Mouse (Mus musculus) forebrain, embryonic 15.5 days (tissue): ENCODE results near the gene Nus1. TPM values are rescaled to one million over a fixed set of nuclear protein-coding genes. Genes with fewer than 3 reads are reported as not detected.

Experiments used
- ATAC-seq: fragments of 200-750 bp; cut with Nextera tagmentation; replicated peaks from 2 replicates; pipeline ENCODE4 v1.8.0; 2017; ENCODE audit warnings: mild to moderate bottlenecking, moderate TSS enrichment, moderate library complexity
- H3K27ac ChIP-seq: fragments of 300-500 bp; sonication (generic); replicated peaks from 2 replicates; pipeline ENCODE4 v1.5.1; 2015; ENCODE audit warnings: mild to moderate bottlenecking, inconsistent platforms
- H3K27me3 ChIP-seq: fragments of 300-500 bp; sonication (generic); 2 replicates; pipeline ENCODE4 v1.6.1; 2015; ENCODE audit warnings: inconsistent platforms
- H3K36me3 ChIP-seq: fragments of 300-500 bp; sonication (generic); 2 replicates; pipeline ENCODE4 v1.6.1; 2015; ENCODE audit warnings: mild to moderate bottlenecking, inconsistent platforms
- H3K4me1 ChIP-seq: fragments of 300-500 bp; sonication (generic); 2 replicates; pipeline ENCODE4 v1.6.1; 2015; ENCODE audit warnings: inconsistent platforms
- H3K4me2 ChIP-seq: fragments of 300-500 bp; sonication (generic); replicated peaks from 2 replicates; pipeline ENCODE4 v1.6.1; 2015; ENCODE audit warnings: mild to moderate bottlenecking, inconsistent platforms
- H3K4me3 ChIP-seq: fragments of 300-500 bp; sonication (generic); 2 replicates; pipeline ENCODE4 v1.5.1; 2015; ENCODE audit warnings: mild to moderate bottlenecking, inconsistent platforms
- H3K9ac ChIP-seq: fragments of 300-500 bp; sonication (generic); replicated peaks from 2 replicates; pipeline ENCODE4 v1.6.1; 2015; ENCODE audit warnings: mild to moderate bottlenecking, inconsistent platforms
- H3K9me3 ChIP-seq: fragments of 300-500 bp; sonication (generic); 2 replicates; pipeline ENCODE4 v1.6.1; 2016; ENCODE audit warnings: inconsistent platforms
- WGBS: fragments of 180-500 bp; shearing (Covaris S2); methylation state at CpG from one replicate; pipeline ENCODE4 v1.1.7; 2015; ENCODE audit warnings: mixed read lengths; 5-methylcytosine and 5-hydroxymethylcytosine counted together
- polyA plus RNA-seq: library from polyadenylated mRNA; unstranded; fragments of >200 nt; fragmentation: Nextera tagmentation; extraction: Ambion mirVana; gene quantifications from 2 replicates; pipeline ENCODE4 v1.2.1, GENCODE M21; 2015

Nus1 gene
- polyA plus RNA-seq, 1 experiment from 2014 or later = 19.2 TPM

- Histone ChIP-seq H3K27me3 (no peaks in the 10 kb centered on the region), H3K4me1 (peaks cover 35% of the 10 kb centered on the region), H3K4me2 (peak overlapping the region; percentile 55; the same call in 1 of the 2 replicates), H3K4me3 (peak overlapping the region; percentile 83; the same call in 1 of the 2 replicates), H3K9ac (peak overlapping the region; percentile 92), H3K27ac (no peak overlapping the region), H3K9me3 (no peaks in the 10 kb centered on the region), H3K36me3 (no peaks in the 10 kb centered on the region)
- 82% methylated on average over 4 of the region's 4 CpGs for WGBS
- ATAC-seq = no peak
These were observed 2.1 kb downstream of the Nus1 start for GRCm38 (mm10) chr10:52419402-52419801.

- Histone ChIP-seq H3K4me1 (peaks cover 35% of the 10 kb centered on the region), H3K9me3 (no peaks in the 10 kb centered on the region), H3K36me3 (no peaks in the 10 kb centered on the region), H3K27ac (no peak overlapping the region), H3K4me2 (no peak overlapping the region), H3K9ac (no peak overlapping the region), H3K4me3 (no peak overlapping the region), H3K27me3 (no peaks in the 10 kb centered on the region)
- no peak for ATAC-seq
- 95% methylated on average over 1 of the region's 1 CpGs for WGBS
These were observed 3.2 kb downstream of the Nus1 start for GRCm38 (mm10) chr10:52420526-52420925.

GRCm38 (mm10) chr10:52421716-52422115, 4.4 kb downstream of the Nus1 start:
- Histone ChIP-seq H3K27me3 (no peaks in the 10 kb centered on the region), H3K4me2 (no peak overlapping the region), H3K27ac (no peak overlapping the region), H3K9me3 (no peaks in the 10 kb centered on the region), H3K9ac (no peak overlapping the region), H3K36me3 (no peaks in the 10 kb centered on the region), H3K4me1 (peaks cover 30% of the 10 kb centered on the region), H3K4me3 (no peak overlapping the region)
- no peak for ATAC-seq
- 95% methylated on average over 6 of the region's 6 CpGs for WGBS

- H3K27me3 ChIP-seq = no peaks in the 10 kb centered on the region
- no peak overlapping the region for H3K4me3 ChIP-seq
- H3K4me1 ChIP-seq = peaks cover 33% of the 10 kb centered on the region
- no peak overlapping the region for H3K9ac ChIP-seq
- H3K9me3 ChIP-seq = no peaks in the 10 kb centered on the region
- 85% methylated on average over 2 of the region's 2 CpGs for WGBS
- ATAC-seq = no peak
- H3K27ac ChIP-seq = no peak overlapping the region
- H3K4me2 ChIP-seq = no peak overlapping the region
- H3K36me3 ChIP-seq = no peaks in the 10 kb centered on the region
These were observed 5.8 kb downstream of the Nus1 start for GRCm38 (mm10) chr10:52423097-52423496.

GRCm38 (mm10) chr10:52426314-52426980, 9.1 kb downstream of the Nus1 start:
- no peak for ATAC-seq
- WGBS = 92% methylated on average over 7 of the region's 7 CpGs

GRCm38 (mm10) chr10:52427634-52428415, 10.5 kb downstream of the Nus1 start:
- WGBS = 21% methylated on average over 2 of the region's 2 CpGs
- Histone ChIP-seq H3K27me3 (no peaks in the 10 kb centered on the region), H3K4me3 (no peak overlapping the region), H3K4me1 (peaks cover 14% of the 10 kb centered on the region), H3K9me3 (no peaks in the 10 kb centered on the region), H3K36me3 (peaks cover 20% of the 10 kb centered on the region), H3K4me2 (no peak overlapping the region), H3K9ac (no peak overlapping the region), H3K27ac (no peak overlapping the region)
- ATAC-seq = peak; percentile 58; the same call in 1 of the 2 replicates

More at GRCm38 (mm10) chr10:52426314-52426980, 9.1 kb downstream of the Nus1 start:
- H3K27me3 ChIP-seq = no peaks in the 10 kb centered on the region
- H3K4me2 ChIP-seq = no peak overlapping the region
- H3K4me3 ChIP-seq = no peak overlapping the region
- no peak overlapping the region for H3K27ac ChIP-seq
- H3K9me3 ChIP-seq = no peaks in the 10 kb centered on the region
- no peak overlapping the region for H3K9ac ChIP-seq
- H3K36me3 ChIP-seq = peaks cover 15% of the 10 kb centered on the region
- H3K4me1 ChIP-seq = peaks cover 14% of the 10 kb centered on the region

GRCm38 (mm10) chr10:52430953-52431352, 13.6 kb downstream of the Nus1 start:
- Histone ChIP-seq H3K4me3 (no peak overlapping the region), H3K27ac (no peak overlapping the region), H3K4me2 (no peak overlapping the region), H3K4me1 (peaks cover 7% of the 10 kb centered on the region), H3K27me3 (no peaks in the 10 kb centered on the region), H3K36me3 (peaks cover 38% of the 10 kb centered on the region), H3K9ac (no peak overlapping the region), H3K9me3 (no peaks in the 10 kb centered on the region)
- WGBS = 93% methylated on average over 1 of the region's 1 CpGs
- no peak for ATAC-seq

- no peaks in the 10 kb centered on the region for H3K27me3 ChIP-seq
- H3K9ac ChIP-seq = no peak overlapping the region
- H3K27ac ChIP-seq = no peak overlapping the region
- H3K4me1 ChIP-seq = no peaks in the 10 kb centered on the region
- no peak for ATAC-seq
- H3K9me3 ChIP-seq = no peaks in the 10 kb centered on the region
- H3K36me3 ChIP-seq = peaks cover 61% of the 10 kb centered on the region
- 87% methylated on average over 8 of the region's 8 CpGs for WGBS
- no peak overlapping the region for H3K4me2 ChIP-seq
- H3K4me3 ChIP-seq = no peak overlapping the region
These were observed 17.5 kb downstream of the Nus1 start for GRCm38 (mm10) chr10:52434836-52435235.

- Histone ChIP-seq H3K27ac (no peak overlapping the region), H3K4me3 (no peak overlapping the region), H3K4me1 (no peaks in the 10 kb centered on the region), H3K4me2 (no peak overlapping the region), H3K36me3 (no peaks in the 10 kb centered on the region), H3K27me3 (no peaks in the 10 kb centered on the region), H3K9ac (no peak overlapping the region), H3K9me3 (no peaks in the 10 kb centered on the region)
- ATAC-seq = no peak
- 26% methylated on average over 2 of the region's 2 CpGs for WGBS
These were observed 43.3 kb downstream of the Nus1 start for GRCm38 (mm10) chr10:52460614-52461013.

GRCm38 (mm10) chr10:52463941-52464739, 46.8 kb downstream of the Nus1 start:
- H3K4me3 ChIP-seq = no peak overlapping the region
- no peaks in the 10 kb centered on the region for H3K27me3 ChIP-seq
- no peak overlapping the region for H3K4me2 ChIP-seq
- no peaks in the 10 kb centered on the region for H3K36me3 ChIP-seq
- no peaks in the 10 kb centered on the region for H3K4me1 ChIP-seq
- no peak overlapping the region for H3K27ac ChIP-seq
- H3K9me3 ChIP-seq = no peaks in the 10 kb centered on the region
- no peak overlapping the region for H3K9ac ChIP-seq
- 67% methylated on average over 7 of the region's 7 CpGs for WGBS
- ATAC-seq = no peak

GRCm38 (mm10) chr10:52471520-52471919, 54.2 kb downstream of the Nus1 start:
- 78% methylated on average over 4 of the region's 4 CpGs for WGBS
- no peak overlapping the region for H3K4me2 ChIP-seq
- no peak overlapping the region for H3K9ac ChIP-seq
- no peaks in the 10 kb centered on the region for H3K4me1 ChIP-seq
- H3K36me3 ChIP-seq = no peaks in the 10 kb centered on the region
- H3K4me3 ChIP-seq = no peak overlapping the region
- no peak overlapping the region for H3K27ac ChIP-seq
- H3K9me3 ChIP-seq = no peaks in the 10 kb centered on the region
- ATAC-seq = 0 out of 2 replicates have a peak, but pooled peaks have one; percentile 41
- H3K27me3 ChIP-seq = no peaks in the 10 kb centered on the region
